Mouse (Mus musculus): ENCODE measurements around the gene Cdk19.

- TF ChIP-seq CTCF (IDR thresholded peaks at IDR 0.05 in 2 of 3, conservative IDR thresholded peaks at IDR 0.05 in 1 of 3; ENCODE audit: control insufficient read depth in 1 of 3, insufficient read depth in 1 of 3, low read depth in 2 of 3, low read length in 3 of 3, poor library complexity in 1 of 3, severe bottlenecking in 1 of 3), result no peak
- TF ChIP-seq MAX (IDR thresholded peaks at IDR 0.05; ENCODE audit: low read length), result no peak
- TF ChIP-seq TCF12 (IDR thresholded peaks at IDR 0.05; ENCODE audit: low read depth, low read length), result no peak
- TF ChIP-seq POLR2A (IDR thresholded peaks at IDR 0.05; ENCODE audit: control insufficient read depth in 1 of 2, insufficient read depth in 1 of 2, low read depth in 1 of 2, low read length in 2 of 2, poor library complexity in 1 of 2), result no peak
- no peak for TF ChIP-seq NELFE (IDR thresholded peaks at IDR 0.05; ENCODE audit: low read depth, low read length)
- no peak for TF ChIP-seq POLR2AphosphoS5 (IDR thresholded peaks at IDR 0.05; ENCODE audit: borderline replicate concordance, low read depth, low read length)
- TF ChIP-seq KAT2A (conservative IDR thresholded peaks at IDR 0.05; ENCODE audit: low read depth, low read length), result no peak
- TF ChIP-seq TAL1 (IDR thresholded peaks at IDR 0.05; ENCODE audit: low read length), result no peak
- TF ChIP-seq CHD1 (IDR thresholded peaks at IDR 0.05; ENCODE audit: low read depth, low read length), result no peak
Observed at GRCm38 (mm10) chr10:40479621-40480193, 140.3 kb downstream of the Cdk19 start.
